Mouse (Mus musculus) myocyte (in vitro differentiated cells): Measurements from ENCODE around the gene Ruvbl2. TPM values are rescaled to one million over a fixed set of nuclear protein-coding genes. Genes with fewer than 3 reads are reported as not detected.
"Not testable (repeated sequence)": the region's sequence is repeated elsewhere in the genome, so short reads cannot be mapped to it uniquely, and the experiment has no call there.

Source experiments
- H3K27me3 ChIP-seq: one replicate; pipeline ENCODE4 v1.6.1; 2011; ENCODE audit not compliant: control insufficient read depth, insufficient read depth, insufficient read length
- H3K36me3 ChIP-seq: one replicate; pipeline ENCODE4 v1.6.1; 2011; ENCODE audit not compliant: control insufficient read depth, insufficient read depth
- H3K4me2 ChIP-seq: one replicate; pipeline ENCODE4 v1.6.1; 2011; ENCODE audit warnings: low read depth, control low read depth
- H3K4me3 ChIP-seq: one replicate; pipeline ENCODE4 v1.5.1; 2011; ENCODE audit warnings: mild to moderate bottlenecking, control low read depth, moderate library complexity
- H3K79me2 ChIP-seq: one replicate; pipeline ENCODE4 v1.6.1; 2011; ENCODE audit not compliant: control insufficient read depth, insufficient read depth
- H3ac ChIP-seq: one replicate; pipeline ENCODE4 v1.6.1; 2011; ENCODE audit not compliant: control insufficient read depth, insufficient read length
- CEBPB ChIP-seq: IDR thresholded peaks from 2 replicates; pipeline ENCODE4 v1.6.1; 2011; ENCODE audit warnings: mild to moderate bottlenecking, moderate library complexity; ENCODE audit not compliant: poor library complexity, insufficient read depth, severe bottlenecking
- E2F4 ChIP-seq: IDR thresholded peaks from one replicate; pipeline ENCODE4 v1.6.1; 2011; ENCODE audit warnings: mild to moderate bottlenecking, control low read depth, moderate library complexity; ENCODE audit not compliant: insufficient read depth
- MAX ChIP-seq: IDR thresholded peaks from one replicate; pipeline ENCODE4 v1.6.1; 2011; ENCODE audit warnings: low read depth, mild to moderate bottlenecking, control low read depth
- MYOD1 ChIP-seq, 3 experiments: IDR thresholded peaks; one replicate each; pipeline ENCODE4 v1.6.1; 2011; ENCODE audit warnings: control low read depth in 2 of 3, low read depth in 2 of 3, mild to moderate bottlenecking in 2 of 3, moderate library complexity in 1 of 3; ENCODE audit not compliant: insufficient read length in 2 of 3, control insufficient read depth in 1 of 3
- MYOG ChIP-seq, 3 experiments: IDR thresholded peaks; one replicate each; pipeline ENCODE4 v1.6.1; 2011; ENCODE audit warnings: control low read depth in 2 of 3, low read depth in 2 of 3, mild to moderate bottlenecking in 2 of 3; ENCODE audit not compliant: insufficient read length in 2 of 3, control insufficient read depth in 1 of 3, insufficient read depth in 1 of 3
- POLR2A ChIP-seq: IDR thresholded peaks from one replicate; pipeline ENCODE4 v1.6.1; 2011; ENCODE audit warnings: low read depth, mild to moderate bottlenecking, control low read depth, moderate library complexity; ENCODE audit not compliant: insufficient read length
- POLR2AphosphoS2 ChIP-seq: IDR thresholded peaks from one replicate; pipeline ENCODE4 v1.6.1; 2011; ENCODE audit warnings: low read depth, control low read depth; ENCODE audit not compliant: insufficient read length
- REST ChIP-seq: IDR thresholded peaks from one replicate; pipeline ENCODE4 v1.6.1; 2011; ENCODE audit warnings: mild to moderate bottlenecking, control low read depth, moderate library complexity; ENCODE audit not compliant: insufficient read depth, insufficient read length
- SRF ChIP-seq: IDR thresholded peaks from one replicate; pipeline ENCODE4 v1.6.1; 2011; ENCODE audit warnings: low read depth; ENCODE audit not compliant: control insufficient read depth, insufficient read length
- TCF12 ChIP-seq: IDR thresholded peaks from one replicate; pipeline ENCODE4 v1.6.1; 2011; ENCODE audit warnings: mild to moderate bottlenecking, control low read depth; ENCODE audit not compliant: poor library complexity, insufficient read depth, severe bottlenecking
- TCF3 ChIP-seq: IDR thresholded peaks from one replicate; pipeline ENCODE4 v1.6.1; 2011; ENCODE audit warnings: low read depth, control low read depth; ENCODE audit not compliant: insufficient read length
- USF1 ChIP-seq: IDR thresholded peaks from one replicate; pipeline ENCODE4 v1.6.1; 2011; ENCODE audit warnings: low read depth, mild to moderate bottlenecking, control low read depth, moderate library complexity
- polyA plus RNA-seq: library from polyadenylated mRNA; unstranded; fragments of >200 nt; fragmentation: generic; extraction: Trizol; gene quantifications from one replicate; pipeline ENCODE4 v1.2.1, GENCODE M21; 2012; ENCODE audit warnings: missing spikeins

Gene Ruvbl2
- polyA plus RNA-seq, 1 experiment, result 118 TPM

DNA sequence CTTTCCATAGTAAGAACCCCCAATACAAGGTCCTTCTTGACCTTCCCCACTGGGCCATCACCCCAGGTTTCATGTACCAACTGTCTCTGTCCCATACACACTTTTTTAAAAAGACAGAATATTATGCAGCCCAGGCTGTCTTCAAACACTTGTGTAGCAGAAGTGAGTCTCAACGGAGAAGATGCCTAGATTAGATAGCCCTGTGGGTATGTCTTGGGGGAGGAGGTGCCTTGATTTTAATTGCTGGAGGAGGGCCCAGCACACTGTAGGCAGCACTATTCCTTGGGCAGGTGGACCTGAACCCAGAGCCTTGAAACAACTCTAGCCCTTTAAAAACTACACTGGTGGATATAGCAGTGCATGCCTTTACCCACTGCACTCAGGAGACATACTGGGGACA lies 44.3 kb upstream of the Ruvbl2 start:
- Histone ChIP-seq H3ac (no peak overlapping the region), H3K79me2 (no peaks in the 10 kb centered on the region), H3K27me3 (no peaks in the 10 kb centered on the region), H3K4me3 (no peak overlapping the region), H3K4me2 (no peak overlapping the region), H3K36me3 (no peaks in the 10 kb centered on the region)
- no peak for TF ChIP-seq MAX

- Histone ChIP-seq H3K4me3 (no peak within 1 kb of the TSS), H3K27me3 (no peaks in the 10 kb centered on the region), H3K79me2 (no peaks in the 10 kb centered on the region), H3K36me3 (no peaks in the 10 kb centered on the region), H3ac (no peak within 1 kb of the TSS), H3K4me2 (no peak within 1 kb of the TSS)
- TF ChIP-seq USF1 (peak; percentile 36), TCF12 (no peak)
Observed at GRCm38 (mm10) chr7:45481374-45481927, 43.6 kb upstream of the Ruvbl2 start, which contains the start of gene Tulp2. TSS of gene Tulp2 (plus strand) at chr7:45481877.

GRCm38 (mm10) chr7:45480310-45480709 lies 42.4 kb upstream of the Ruvbl2 start:
- not testable (repeated sequence) for H3K4me3 ChIP-seq, H3K36me3 ChIP-seq, H3K4me2 ChIP-seq, H3ac ChIP-seq, H3K27me3 ChIP-seq, H3K79me2 ChIP-seq

- H3K79me2 ChIP-seq, result no peaks in the 10 kb centered on the region
- no peak overlapping the region for H3K4me3 ChIP-seq
- H3K27me3 ChIP-seq, result no peaks in the 10 kb centered on the region
- no peak overlapping the region for H3K4me2 ChIP-seq
- no peak overlapping the region for H3ac ChIP-seq
- no peaks in the 10 kb centered on the region for H3K36me3 ChIP-seq
- TF ChIP-seq USF1 (no peak), TCF3 (no peak), SRF (no peak), MYOD1 (IDR thresholded peaks at IDR 0.05; ENCODE audit: control insufficient read depth in 1 of 3, insufficient read length in 2 of 3, low read depth in 2 of 3) (no peak), REST (no peak), CEBPB (no peak)
Observed at GRCm38 (mm10) chr7:45478774-45479173, 40.9 kb upstream of the Ruvbl2 start.

GRCm38 (mm10) chr7:45477003-45477402 lies 39.1 kb upstream of the Ruvbl2 start:
- TF ChIP-seq USF1, result peak; percentile 69
- no peak for TF ChIP-seq REST
- peak in 2 of 3 experiments; percentile 46 to 70 for TF ChIP-seq MYOG (IDR thresholded peaks at IDR 0.05; ENCODE audit: control insufficient read depth in 1 of 3, insufficient read depth in 1 of 3, insufficient read length in 2 of 3, low read depth in 2 of 3)
- peak; percentile 42 to 53 (median 51) for TF ChIP-seq MYOD1 (IDR thresholded peaks at IDR 0.05; ENCODE audit: control insufficient read depth in 1 of 3, insufficient read length in 2 of 3, low read depth in 2 of 3)
- no peaks in the 10 kb centered on the region for H3K36me3 ChIP-seq
- no peaks in the 10 kb centered on the region for H3K79me2 ChIP-seq
- no peak overlapping the region for H3K4me3 ChIP-seq
- no peaks in the 10 kb centered on the region for H3K27me3 ChIP-seq
- peak overlapping the region; percentile 64 for H3K4me2 ChIP-seq
- H3ac ChIP-seq, result no peak overlapping the region

GRCm38 (mm10) chr7:45476453-45476852 lies 38.6 kb upstream of the Ruvbl2 start:
- Histone ChIP-seq H3K79me2 (no peaks in the 10 kb centered on the region), H3ac (no peak overlapping the region), H3K36me3 (no peaks in the 10 kb centered on the region), H3K27me3 (no peaks in the 10 kb centered on the region), H3K4me3 (no peak overlapping the region), H3K4me2 (no peak overlapping the region)
- no peak for TF ChIP-seq MYOD1 (IDR thresholded peaks at IDR 0.05; ENCODE audit: control insufficient read depth in 1 of 3, insufficient read length in 2 of 3, low read depth in 2 of 3)
- no peak for TF ChIP-seq POLR2AphosphoS2
- TF ChIP-seq POLR2A, result no peak
- TF ChIP-seq MYOG (IDR thresholded peaks at IDR 0.05; ENCODE audit: control insufficient read depth in 1 of 3, insufficient read depth in 1 of 3, insufficient read length in 2 of 3, low read depth in 2 of 3), result no peak
- no peak for TF ChIP-seq MAX
- TF ChIP-seq REST, result no peak
- no peak for TF ChIP-seq E2F4
- TF ChIP-seq USF1, result no peak
- no peak for TF ChIP-seq TCF12
